Mouse (Mus musculus) MN1 (cell line): ENCODE measurements around the gene Plxna4.

Experiments
- DNase-seq: peaks from one replicate; pipeline ENCODE4 v3.0.0-alpha.2; 2016; ENCODE audit warnings: low spot score

The Plxna4 gene

DNA sequence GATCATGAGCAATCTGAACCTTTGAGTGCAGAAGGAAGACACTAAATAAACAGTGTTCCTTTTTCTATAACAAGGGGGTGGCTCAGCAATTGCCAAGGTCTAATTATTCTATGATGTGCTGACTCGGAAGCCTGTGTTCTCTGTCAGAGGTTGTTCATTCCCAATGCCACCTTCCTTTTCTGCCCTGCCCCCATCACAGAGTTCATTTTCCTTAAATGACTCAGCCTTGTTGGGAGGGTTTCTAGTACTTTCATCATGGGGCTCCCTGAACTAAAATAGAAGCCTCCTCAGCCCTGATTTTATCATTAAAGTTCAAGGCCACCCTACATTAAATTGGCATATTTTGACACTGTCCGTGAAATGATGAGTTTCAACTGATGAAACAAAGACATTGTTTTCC lies 242.0 kb downstream of the Plxna4 start:
- peak; percentile 58 for DNase-seq

DNA sequence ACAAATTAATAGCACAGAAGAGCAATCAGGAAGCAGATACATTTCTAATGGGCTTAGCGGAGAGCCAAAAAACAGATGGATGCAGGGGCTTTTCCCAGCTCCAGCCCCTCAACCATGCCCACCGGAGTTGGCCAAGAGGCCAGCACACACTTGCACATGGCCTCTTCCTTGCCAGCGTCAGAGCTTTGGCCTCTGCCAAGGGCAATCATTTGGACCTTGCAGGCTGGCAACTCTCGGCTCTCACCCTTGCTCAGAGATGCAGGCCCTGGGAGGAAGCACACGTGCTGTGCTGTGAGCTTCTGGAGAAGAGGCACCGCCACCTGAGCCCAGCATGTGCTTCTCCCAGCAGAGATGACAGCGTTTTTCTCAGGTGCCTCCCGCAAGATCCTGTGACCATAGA lies 245.3 kb downstream of the Plxna4 start:
- no peak for DNase-seq

- DNase-seq = no peak
These were observed 245.7 kb downstream of the Plxna4 start for GRCm38 (mm10) chr6:32342272-32342671.

DNA sequence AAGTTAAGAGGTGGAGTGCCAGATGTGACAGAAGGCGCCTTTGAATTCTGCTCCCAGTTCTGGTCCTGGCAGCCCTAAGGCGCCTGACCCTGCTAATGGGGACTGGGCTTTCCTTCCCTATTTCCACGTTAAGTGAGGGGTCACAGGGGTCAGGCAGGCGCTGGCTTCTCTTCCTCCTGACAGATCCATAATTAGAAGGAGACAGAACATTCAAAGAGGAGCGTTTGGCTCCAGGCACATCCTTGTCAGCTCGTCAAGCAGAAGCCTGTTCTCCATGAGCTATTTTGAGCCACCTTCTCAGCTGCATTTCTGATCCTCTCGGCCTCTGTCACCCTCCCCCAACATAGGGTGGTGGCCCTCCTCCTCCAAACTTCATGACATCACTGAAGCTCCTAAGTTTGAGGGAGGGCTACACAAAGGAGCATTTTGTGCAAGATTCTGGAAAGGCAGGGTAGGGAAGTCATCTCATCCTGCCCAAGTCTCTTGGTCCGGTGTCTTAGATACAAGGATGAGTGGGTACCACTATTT lies 249.5 kb downstream of the Plxna4 start:
- no peak for DNase-seq

DNA sequence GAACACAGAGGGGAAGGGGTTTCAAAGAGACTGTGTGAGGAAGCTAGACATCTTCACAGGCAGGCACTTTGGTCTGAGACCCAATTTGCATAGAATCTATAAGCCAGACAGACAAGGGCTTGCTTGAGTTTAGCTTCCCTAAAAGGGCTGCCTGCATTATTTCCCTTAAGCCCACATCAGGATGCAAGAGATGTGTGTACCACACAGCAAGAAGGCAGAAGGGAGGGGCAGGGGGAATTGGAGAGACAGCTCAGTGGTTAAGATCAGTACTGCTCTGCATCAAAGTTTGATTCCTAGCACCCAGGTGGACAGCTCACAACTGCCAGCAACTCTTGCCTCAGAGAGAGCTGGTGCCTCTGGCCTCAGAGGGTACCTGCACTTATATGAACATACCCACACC lies 256.7 kb downstream of the Plxna4 start:
- DNase-seq = no peak

GRCm38 (mm10) chr6:32330034-32330795 lies 257.8 kb downstream of the Plxna4 start:
- DNase-seq = no peak

DNA sequence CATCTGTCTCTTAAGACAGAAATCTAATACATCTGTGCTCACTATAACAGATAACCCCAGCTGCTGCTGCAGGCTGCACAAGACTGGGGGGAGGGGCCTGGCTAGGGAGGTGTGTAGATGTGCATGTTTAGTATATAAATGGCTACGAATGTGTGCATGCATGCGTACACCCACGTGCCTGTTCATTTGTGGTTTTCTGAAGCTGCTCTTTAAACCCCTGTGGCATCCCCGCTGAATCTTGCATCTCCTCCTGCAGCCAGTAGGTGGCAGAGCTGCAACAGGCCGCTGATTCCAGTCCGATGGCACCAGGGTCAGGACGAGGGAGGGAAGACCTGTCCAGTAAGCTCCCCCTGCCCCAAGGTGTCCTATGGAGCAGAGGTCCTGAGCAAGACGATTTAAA lies 260.0 kb downstream of the Plxna4 start:
- peak; percentile 82 for DNase-seq

GRCm38 (mm10) chr6:32327173-32327572 lies 260.8 kb downstream of the Plxna4 start:
- no peak for DNase-seq

DNA sequence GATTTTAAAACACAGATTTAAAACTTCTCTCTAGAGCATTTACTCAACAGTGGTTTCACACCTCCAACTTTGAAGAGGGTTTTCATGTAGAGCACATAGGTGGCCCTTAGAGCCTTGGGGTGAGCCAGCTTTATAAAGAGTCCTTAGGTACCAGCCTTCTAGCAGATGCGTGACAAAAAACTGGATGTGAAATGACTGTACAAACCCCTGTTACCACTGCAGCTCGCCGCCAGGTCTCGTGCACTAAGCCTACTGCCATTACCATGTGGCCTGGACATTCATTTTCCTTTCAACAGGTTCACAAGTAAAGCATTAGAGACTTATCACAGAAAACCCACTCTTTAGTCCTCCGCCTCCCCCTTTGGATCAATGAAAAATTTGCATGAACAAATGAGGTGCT lies 261.6 kb downstream of the Plxna4 start:
- DNase-seq = no peak

- DNase-seq = no peak
These were observed 262.1 kb downstream of the Plxna4 start for GRCm38 (mm10) chr6:32325851-32326250.

- no peak for DNase-seq
These were observed 266.8 kb downstream of the Plxna4 start for GRCm38 (mm10) chr6:32321187-32321586.

- DNase-seq = no peak
These were observed 267.7 kb downstream of the Plxna4 start for GRCm38 (mm10) chr6:32320254-32320653.

GRCm38 (mm10) chr6:32317470-32317869 lies 270.5 kb downstream of the Plxna4 start:
- DNase-seq = no peak

DNA sequence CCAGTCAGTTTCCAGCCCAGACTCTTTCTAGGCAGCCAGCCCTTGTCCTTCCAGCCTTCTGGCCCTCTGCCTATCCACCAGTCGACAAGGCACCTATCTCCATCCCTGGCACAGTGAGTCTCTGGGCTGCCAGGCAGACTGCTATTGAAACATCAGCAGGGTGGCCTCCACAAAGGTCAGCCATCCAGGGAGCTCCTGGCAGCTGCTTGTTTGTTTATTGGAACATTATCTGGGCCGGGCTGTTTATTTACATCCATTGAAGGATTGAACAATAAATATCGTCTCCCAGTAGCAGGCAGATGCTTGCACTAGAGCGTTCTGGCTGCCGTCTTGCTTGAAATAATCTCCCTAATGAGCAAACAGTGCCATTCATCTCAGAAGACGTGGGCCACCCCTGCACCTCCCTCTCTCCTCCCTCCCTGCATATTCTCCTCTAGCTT lies 273.0 kb downstream of the Plxna4 start:
- peak; percentile 8 for DNase-seq

- no peak for DNase-seq
These were observed 278.8 kb downstream of the Plxna4 start for GRCm38 (mm10) chr6:32309147-32309546.

DNA sequence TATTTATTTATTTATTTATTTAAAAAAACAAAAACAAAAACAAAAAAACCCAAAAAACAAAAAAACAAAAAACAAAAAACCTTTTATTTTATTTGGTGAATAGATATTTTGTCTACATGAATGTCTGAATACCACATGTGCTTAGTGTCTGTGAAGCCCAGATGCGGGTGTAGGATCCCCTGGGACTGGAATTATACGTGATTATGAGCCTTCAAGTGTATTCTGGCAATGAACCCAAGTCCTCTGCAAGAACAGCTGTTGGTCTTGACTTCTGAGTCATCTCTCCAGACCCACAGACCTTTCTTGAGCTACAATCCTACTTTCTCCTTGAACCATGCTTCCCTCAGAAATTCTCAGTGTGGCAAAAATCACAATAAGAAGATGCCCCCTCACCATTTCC lies 287.4 kb downstream of the Plxna4 start:
- DNase-seq = peak; percentile 91

GRCm38 (mm10) chr6:32281457-32281856 lies 306.5 kb downstream of the Plxna4 start:
- no peak for DNase-seq

DNA sequence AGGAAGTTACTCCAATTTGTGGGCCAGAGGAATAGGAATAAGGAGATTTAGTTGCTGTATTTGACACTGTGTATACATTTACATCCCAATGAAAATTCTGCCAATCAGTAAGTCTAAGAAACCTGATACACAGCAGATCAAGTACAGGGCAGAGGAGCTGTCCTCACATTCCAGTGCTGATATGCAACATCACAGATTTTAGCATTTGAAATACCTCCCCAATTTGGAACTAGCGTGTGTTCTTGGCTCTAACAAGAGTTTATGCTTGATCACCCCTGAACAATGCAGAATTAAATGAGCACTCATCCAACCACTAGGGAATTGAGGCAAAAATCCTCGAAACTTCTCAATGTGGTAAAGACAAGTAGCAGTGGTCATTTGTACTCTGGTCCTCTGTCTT lies 307.3 kb downstream of the Plxna4 start:
- DNase-seq = no peak

- peak; percentile 80 for DNase-seq
These were observed 316.5 kb downstream of the Plxna4 start for GRCm38 (mm10) chr6:32271463-32271862.

DNA sequence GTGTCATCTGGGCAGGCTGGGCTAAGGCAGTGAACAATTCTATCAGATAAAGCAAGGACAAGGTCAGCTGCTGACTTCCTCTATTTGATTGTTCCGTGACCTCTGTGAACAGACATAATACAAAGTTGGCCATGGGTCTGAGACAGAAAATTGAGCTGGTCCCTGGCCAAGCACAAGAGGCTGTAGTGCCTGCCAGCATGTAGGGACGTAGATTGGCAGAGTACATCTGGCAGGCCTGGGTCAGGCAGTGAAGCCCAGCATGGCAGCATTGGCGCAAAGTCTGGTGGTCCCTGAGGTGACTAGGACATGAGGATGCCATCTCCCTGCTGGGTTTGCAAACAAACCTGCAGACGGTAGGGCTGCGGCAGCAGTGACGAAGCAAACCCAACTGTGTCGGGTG lies 321.9 kb downstream of the Plxna4 start:
- no peak for DNase-seq

- no peak for DNase-seq
These were observed 326.7 kb downstream of the Plxna4 start for GRCm38 (mm10) chr6:32261339-32261738.

GRCm38 (mm10) chr6:32260341-32260740 lies 327.7 kb downstream of the Plxna4 start:
- DNase-seq = no peak

DNA sequence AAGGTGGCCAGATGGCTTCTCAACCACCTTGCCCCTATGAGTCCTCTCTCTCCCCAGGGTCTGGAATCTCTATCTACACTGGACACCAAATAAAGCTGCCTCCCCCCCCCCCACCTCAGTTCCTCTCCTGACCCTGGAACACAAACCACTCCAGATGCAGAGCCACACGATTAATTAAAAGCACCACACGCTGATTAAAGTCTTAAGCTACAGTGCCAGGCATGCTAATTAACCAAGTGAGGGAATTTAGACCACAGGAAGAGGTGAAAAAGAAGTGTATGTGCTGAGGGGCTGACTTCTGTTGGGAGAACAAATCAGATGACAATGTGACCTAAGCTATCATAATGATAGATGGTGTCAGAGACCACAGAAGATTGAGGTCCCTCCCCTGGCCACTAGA lies 332.8 kb downstream of the Plxna4 start:
- no peak for DNase-seq

GRCm38 (mm10) chr6:32252168-32252567 lies 335.8 kb downstream of the Plxna4 start:
- no peak for DNase-seq
